Mouse (Mus musculus) embryo, embryonic 11.5 days (tissue): ENCODE measurements around the gene Egfl6.

Experiments used
- DNase-seq: peaks from one replicate; pipeline ENCODE4 v3.0.0-alpha.2; 2012; ENCODE audit warnings: low read depth, low spot score

The Egfl6 gene

DNA sequence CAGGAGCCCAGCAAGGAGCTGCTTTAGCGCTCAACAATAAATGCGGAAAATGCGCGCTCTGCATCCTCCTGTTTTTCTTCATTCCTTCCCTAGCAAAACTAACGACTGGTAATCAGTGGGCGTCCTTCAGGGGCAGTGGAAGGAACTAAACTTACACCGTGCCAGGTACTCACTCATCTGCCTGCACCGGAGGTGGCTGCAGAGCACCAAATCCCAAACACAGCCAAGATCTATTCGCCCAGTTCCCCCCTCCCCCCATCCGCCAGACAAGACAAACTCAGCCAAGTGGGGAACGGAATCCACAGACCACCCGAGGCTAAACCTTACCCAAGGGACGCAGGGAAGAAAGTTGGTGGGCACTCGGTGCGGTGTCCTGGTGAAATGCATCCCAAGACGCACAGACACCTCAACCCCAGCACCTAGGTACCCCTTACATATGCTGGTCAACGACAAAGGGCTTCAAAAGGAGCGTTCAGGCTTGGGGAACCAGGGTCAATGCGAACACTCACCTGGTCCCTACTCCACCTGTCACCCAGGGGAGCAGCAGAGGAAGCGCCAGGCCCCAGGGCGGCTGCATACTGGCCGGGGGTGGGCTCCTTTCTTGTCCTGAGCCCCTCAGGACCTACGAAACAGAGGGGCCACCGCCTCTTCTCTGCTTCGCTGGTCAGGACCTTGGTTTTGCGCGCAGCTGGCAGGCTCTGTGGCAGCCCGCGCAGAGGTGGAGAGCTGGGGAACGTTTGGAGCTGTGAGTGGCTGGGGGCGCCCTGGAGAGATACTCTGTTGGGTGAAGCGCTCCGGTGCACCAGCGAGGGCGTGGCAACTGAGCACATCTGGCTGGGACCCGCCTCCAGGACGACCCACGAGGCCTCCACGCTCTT is at the start of gene Egfl6:
Gene Egfl6 (minus strand): TSS at position 774 of the 878 bp plus-strand sequence.
- no peak for DNase-seq

DNA sequence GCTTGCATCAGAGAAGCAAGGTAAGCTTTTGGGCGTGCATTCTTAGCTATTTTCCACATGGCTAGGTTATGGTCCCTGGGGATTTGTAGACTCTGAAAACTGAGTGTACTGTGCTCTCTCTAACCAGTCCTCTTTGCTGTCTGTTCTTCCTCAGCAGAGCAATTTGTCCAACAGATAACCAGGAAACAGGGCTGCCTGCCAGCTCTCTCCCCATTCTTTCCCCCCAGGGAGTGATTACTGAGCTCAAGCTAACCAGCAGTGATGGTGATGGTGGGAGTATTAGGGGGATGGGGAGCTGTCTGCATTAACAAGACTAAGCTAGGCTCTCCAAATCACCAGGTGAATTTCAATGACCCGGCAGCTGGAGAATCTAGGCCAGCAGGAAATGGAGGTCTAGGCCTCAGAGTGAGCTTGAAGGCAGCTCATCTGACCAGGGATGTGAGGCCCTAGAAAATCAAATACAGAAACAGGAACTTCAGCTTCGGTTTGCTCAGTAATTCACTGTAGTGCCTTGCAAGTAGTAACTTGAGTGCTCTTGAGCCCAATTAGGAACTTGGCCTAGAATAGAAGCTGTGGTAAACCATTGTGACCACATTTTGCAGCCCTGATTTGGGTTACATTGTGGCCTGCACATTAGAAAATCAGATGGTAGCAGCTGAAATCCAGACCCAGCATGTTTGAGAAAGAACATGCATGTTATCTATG is 41.5 kb upstream of the Egfl6 start:
- DNase-seq: no peak

DNA sequence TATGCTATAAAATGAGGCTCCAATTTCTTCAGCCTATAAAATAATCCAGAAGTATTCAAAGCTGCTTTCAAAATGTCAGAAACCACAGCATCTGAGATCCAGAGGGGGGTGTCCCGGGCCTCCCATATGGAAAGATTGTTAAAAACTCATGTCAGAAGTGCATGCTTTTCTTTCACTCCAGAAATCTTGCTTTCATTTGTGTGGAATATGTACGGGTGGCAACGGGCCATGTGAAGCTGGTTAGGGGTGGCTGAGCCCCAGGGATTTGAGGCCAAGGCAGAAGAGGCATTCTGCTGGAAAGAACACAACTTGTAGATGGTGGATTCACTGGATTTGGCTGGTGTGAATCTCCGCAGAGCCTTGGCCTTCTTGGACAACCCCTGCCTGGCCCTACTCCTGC is 40.7 kb upstream of the Egfl6 start:
- no peak for DNase-seq

DNA sequence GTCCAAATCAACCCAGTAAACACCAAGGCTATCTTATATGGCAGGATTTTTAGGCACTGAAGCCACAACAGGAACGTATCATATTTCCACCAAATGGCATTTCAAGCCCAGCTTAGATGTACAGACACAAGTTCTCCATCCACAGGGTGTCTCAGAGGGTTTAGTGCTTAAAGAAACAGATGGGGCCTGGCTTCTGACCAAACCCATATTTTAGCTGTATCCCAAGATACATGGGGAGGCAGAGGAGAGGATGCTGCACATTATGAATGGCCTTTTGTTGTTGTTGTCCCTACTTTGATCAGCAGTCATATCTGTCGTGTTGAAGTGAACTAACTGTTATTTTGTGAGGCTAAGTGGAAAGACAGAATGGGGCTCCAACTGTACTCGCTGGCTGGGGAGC is 37.7 kb upstream of the Egfl6 start:
- DNase-seq: no peak

DNA sequence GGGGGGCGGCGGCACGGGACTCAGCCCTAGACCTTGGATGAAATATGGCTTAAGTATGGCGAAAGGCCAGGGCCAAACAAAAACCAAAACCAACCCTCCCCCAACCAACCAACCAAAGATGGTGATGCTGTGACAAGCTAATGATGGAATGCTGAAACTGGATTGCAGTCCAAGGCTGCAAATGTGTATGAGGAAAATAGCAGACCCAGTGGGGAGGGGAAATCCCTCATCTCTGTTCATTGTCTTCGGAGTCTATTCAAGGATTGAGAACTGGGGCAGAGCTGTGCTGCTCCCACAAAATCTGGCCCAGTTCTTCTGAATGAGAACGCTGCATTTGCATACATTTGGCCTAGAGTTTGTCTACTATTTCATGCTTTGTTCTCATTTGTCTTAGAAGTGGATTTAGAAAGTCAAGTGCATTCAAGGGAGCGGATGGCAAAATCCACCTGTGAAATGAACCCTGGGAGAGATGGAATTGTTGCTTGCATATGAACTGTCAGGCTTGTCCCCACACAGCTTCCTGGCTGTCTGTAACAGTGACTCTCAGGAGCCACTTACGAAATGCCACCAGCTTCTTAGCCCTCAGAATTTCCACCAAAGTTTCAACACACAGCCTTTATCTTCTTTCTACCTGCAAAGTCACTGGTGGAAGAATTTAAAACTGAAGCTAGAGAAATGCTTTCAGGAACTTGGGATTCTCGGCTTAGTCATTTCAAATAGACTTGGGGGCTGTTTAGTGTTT is 36.2 kb upstream of the Egfl6 start:
- DNase-seq: no peak

DNA sequence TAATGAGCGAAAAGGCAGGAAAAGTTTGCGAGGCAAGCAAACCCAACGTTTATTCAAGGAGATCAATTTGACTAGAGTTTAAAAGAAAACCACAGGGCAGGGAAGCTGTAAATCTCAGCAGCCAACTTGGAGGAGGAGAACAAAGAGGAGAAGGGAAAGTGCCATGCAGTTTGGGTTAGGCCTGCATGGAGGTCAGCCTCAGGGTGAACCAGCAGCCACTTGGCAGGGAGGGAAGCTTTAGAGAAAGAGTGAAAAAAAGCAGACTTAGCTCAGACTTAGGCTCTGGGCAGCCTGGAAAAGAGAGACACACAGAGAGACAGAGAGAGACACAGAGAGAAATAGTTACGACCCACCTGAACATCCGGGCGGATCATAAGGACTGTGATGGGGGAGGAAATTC is 35.4 kb upstream of the Egfl6 start:
- no peak for DNase-seq

DNA sequence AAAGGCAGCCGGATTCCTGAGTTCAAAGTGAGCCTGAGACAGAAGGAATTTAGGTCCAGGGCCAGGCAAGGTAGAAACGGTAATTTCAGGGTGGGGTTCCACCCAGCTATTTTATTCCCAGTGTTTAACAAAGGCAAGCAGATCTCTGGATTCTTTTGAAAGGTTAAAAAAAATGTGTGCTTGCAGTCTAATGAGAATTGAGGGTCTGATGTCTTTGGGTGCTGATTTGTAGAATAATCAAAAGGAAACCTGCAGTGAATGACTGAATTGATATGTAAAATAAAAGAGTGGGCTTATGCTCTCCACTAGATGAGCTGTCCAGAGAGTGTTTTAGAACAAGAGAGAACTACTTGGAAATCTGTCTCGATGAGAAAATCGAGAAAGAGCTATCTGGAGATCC is 33.6 kb upstream of the Egfl6 start:
- no peak for DNase-seq

DNA sequence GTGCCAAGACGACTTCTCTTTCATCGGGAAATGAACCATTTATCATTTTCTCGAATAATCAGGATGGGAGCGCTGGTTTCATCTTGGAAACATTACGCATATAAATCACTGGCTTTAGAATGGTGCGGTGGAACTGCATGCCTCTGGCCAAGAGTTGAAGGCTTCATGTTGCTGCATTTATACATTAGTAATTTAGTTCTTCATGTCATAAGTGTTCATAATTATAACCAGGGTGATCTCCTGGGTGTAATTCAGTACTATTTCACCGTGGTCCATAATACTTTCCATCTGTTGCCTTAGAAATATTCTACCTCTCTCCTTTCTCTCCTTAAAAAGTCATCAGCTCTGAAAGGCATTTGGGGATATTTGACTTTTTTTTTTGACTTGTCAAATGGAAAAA is 29.7 kb upstream of the Egfl6 start:
- DNase-seq: no peak

DNA sequence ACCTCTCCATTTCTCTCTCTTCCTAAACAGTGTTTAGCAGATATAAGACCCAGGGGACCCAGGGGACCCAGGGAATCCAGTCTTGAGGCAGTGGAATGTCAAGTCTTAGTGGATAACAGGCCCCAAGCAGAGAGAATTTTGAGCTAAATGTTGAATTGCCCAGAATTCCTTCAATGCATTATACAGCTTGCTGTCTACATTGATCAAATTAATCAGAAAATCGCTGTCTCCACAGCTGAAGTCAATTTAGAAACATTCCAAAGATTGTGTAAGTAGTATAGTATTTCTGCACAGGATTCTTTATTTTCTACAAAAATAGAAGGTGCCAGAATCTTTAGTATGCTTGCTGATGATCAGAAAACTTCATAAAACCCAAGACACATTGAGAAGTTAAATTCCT is 9.4 kb downstream of the Egfl6 start:
- no peak for DNase-seq

DNA sequence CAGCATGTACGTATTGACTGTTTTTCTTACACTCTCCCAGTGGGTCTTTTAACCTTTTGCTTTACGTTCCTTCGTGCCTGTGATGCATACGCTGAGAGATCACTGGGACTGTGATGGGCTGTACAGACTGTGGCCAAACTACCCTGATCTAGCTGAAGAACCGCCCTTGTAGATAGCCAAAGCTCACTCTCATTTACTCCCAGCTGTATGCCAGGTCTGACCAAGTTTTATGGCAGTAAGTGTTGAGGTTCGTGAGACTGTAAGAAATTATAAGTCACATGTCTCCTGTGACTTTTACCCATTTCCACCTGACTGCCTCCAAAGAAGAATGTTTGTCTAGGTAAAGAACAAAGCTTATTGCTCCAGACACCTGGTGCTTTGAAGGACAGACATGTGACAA is 19.5 kb downstream of the Egfl6 start:
- DNase-seq: no peak

DNA sequence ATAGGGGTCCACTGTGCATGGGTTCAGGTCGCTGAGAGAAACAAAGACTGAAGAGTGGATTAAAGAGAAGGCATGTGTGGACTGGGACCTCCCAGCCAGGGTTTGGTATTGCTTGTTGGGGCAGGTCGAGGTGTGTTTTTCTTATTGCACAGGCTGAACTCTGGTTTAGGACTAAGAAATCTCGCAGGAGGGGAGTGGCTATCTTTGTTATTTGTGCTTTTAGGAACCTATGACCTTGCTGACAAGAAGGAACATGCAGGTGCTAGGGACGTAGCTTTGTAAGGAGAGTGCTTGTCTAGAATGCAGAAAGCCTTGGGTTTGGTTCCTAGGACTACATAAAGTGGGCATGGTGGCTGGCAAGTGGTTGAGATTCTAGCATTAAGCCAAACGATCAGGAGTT is 20.1 kb downstream of the Egfl6 start:
- no peak for DNase-seq

GRCm38 (mm10) chrX:166564900-166565299 is 20.6 kb downstream of the Egfl6 start:
- no peak for DNase-seq

DNA sequence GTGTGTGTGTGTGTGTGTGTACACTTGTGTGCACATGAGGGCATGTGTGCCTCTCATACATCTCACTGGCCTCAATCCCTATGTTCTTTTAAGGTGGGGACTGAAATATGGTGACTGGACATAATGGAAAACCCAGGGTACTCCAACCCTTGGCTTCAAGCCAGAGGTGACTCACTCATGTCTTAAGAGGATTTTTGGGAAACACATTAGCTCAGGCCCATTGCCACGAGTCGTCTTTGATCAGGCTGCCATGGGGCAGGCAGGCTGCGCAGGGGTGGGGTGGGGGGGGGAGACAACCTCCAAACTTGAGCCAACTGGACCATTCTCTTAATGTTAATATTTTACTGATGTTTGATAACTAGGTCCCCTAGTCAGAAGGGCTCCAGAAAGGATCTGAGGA is 26.2 kb downstream of the Egfl6 start:
- no peak for DNase-seq

GRCm38 (mm10) chrX:166552355-166552754 is 33.2 kb downstream of the Egfl6 start:
- no peak for DNase-seq

GRCm38 (mm10) chrX:166546495-166546894 is 39.0 kb downstream of the Egfl6 start:
- DNase-seq: no peak

DNA sequence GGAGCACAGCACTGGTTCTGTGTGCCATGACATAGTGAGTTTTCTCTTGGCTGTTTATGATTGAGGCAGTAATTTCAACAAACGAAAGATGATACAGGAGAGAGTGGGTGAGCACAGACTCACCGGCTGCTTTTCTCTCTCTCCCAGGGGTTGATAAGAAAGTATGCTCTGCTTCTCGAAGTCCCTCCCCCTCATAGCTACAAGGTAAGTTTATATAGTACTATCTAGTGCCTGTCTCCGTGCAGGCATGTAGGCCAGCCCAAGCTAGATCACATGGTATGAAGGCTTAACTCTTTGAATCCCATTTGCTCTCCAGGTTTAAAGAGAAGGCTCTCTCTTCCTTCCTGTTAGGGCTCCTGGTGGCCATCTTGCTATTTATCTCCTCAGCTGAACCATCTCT is 50.4 kb downstream of the Egfl6 start:
- no peak for DNase-seq

GRCm38 (mm10) chrX:166533432-166533831 is 52.1 kb downstream of the Egfl6 start:
- DNase-seq: no peak

- DNase-seq: no peak
Measured at GRCm38 (mm10) chrX:166531671-166532070, 53.8 kb downstream of the Egfl6 start.

DNA sequence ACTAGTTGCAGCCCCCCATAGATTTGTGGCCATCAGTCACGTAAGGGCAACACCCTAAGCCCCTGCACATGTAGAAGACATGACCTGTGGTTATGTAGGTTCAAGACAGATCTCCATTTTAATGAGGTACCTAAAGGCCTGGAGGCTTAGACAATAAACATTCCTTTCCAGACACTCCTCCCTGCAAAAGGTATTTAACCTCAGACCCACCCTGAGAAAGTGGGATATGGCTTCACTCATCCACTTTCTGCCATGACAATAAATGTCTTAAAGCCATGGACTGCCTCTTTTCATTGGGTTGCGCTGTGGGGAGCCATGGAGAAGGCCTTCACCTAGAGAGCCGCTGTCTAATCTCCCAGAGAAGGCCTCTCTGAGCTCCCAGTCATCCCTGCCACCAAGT is 57.4 kb downstream of the Egfl6 start:
- no peak for DNase-seq

GRCm38 (mm10) chrX:166525637-166526315 is 59.7 kb downstream of the Egfl6 start:
- no peak for DNase-seq

DNA sequence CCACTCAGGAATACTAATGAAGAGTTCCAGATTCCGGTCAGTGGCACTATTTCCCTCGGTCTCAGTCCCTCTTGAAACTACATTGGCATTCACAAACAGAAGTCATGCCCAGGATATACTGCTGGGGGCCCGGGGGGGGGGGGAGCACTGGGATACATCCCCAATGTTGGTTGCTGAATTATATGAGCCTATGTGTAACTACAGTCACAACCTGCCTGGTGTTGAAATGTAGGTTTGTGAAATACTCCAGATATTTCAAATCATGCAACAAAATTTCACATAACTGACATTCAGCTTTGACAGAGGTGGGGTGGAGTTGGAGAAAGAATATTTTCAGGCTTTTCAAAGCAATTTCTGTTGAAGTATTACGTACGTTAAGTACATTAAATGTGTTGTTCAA is 64.7 kb downstream of the Egfl6 start:
- DNase-seq: no peak

DNA sequence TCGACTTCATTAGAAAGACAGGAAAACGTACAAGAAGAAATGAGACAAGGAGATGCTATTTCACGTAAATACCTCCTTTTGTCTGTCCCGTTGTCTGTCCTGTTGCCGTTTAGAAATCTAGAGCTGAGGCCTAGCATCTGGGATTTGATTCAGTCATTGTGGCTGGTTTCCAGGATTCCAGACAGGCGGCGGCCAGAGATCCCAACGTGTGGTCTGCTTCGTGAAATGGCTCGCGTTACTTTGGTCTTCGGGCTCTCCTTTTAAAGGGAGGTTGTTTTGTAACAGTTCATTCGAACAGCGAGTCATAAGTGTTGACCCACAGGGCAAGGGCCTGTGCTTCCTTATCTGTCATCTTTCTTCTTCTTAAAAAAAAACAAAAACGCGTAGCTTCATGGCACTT is 67.2 kb downstream of the Egfl6 start, which contains the start of gene Tceanc:
Gene Tceanc (minus strand): TSS at position 223 of the 400 bp plus-strand sequence.
- no peak for DNase-seq
